ENCODE assay signal across 24 mouse cellular contexts in genomic region chr6:17652132-17652531, GRCm38 (mm10). TPM values are rescaled to one million over a fixed set of nuclear protein-coding genes. Genes with fewer than 3 reads are reported as not detected.
DNase-seq lines count a peak whose midpoint lies in the region; ATAC-seq and TF ChIP-seq lines count a peak whose summit lies in the region.
"Had no signal": no experiment of that assay in that cellular context is flagged by ENCODE, and none has a peak within 500 bp of the region (broad histone marks: within the 10 kb centered on the region; RNA-seq: fewer than 3 reads in every experiment).

No protein-coding gene starts in this region.

- no peak overlapping the region for H3K9ac ChIP-seq in liver, adult 2 months (ENCODE audit: low read depth, low read length)
- no peak overlapping the region for H3K9ac ChIP-seq in intestine, postnatal 0 days (ENCODE audit: low read depth, low read length)
- H3K9ac ChIP-seq: forebrain, embryonic 15.5 days; heart, embryonic 13.5 days; limb, embryonic 15.5 days; neural tube, embryonic 15.5 days had no signal

- H3K79me2 ChIP-seq in liver, adult 2 months (ENCODE audit: control insufficient read depth, insufficient read depth, low read length): no peaks in the 10 kb centered on the region; the same call in 1 of the 2 replicates

- peaks cover 4% of the 10 kb centered on the region for H3K4me1 ChIP-seq in liver, adult 2 months (ENCODE audit: control insufficient read depth, insufficient read depth, low read length)
- H3K4me1 ChIP-seq in intestine, postnatal 0 days (replicated peaks; ENCODE audit: control insufficient read depth, insufficient read depth, low read length): no peaks in the 10 kb centered on the region
- H3K4me1 ChIP-seq: embryonic facial prominence, embryonic 10.5 days; limb, embryonic 15.5 days; midbrain, embryonic 10.5 days; neural tube, embryonic 15.5 days had no signal

- no peak overlapping the region for H3K27ac ChIP-seq in liver, adult 2 months (replicated peaks; ENCODE audit: insufficient read depth, low read depth, low read length)
- no peak overlapping the region for H3K27ac ChIP-seq in intestine, postnatal 0 days (ENCODE audit: low read depth, low read length)
- H3K27ac ChIP-seq: embryonic facial prominence, embryonic 10.5 days; forebrain, embryonic 15.5 days; heart, embryonic 13.5 days; hindbrain, postnatal 0 days; left cerebral cortex, adult 2 months; limb, embryonic 15.5 days; midbrain, embryonic 10.5 days; neural tube, embryonic 15.5 days had no signal

- TF ChIP-seq POLR2A in liver, adult 2 months (IDR thresholded peaks at IDR 0.05; ENCODE audit: extremely low read depth, insufficient read depth, low read length): no peak

- no peak for TF ChIP-seq CTCF in liver, adult 2 months (IDR thresholded peaks at IDR 0.05; ENCODE audit: low read depth, low read length)
- no peak for TF ChIP-seq CTCF in intestine, postnatal 0 days (IDR thresholded peaks at IDR 0.05; ENCODE audit: low read depth)

- ATAC-seq in CD4-positive, CD25-positive, alpha-beta regulatory T cell, adult 4 months: peak; percentile 50
- peak; percentile 77 for ATAC-seq in intestine, postnatal 0 days
- ATAC-seq: forebrain, embryonic 15.5 days; hindbrain, postnatal 0 days; midbrain, embryonic 16.5 days had no signal

- DNase-seq in liver, adult 2 months (ENCODE audit: extremely low read depth, low read depth, low spot score): peak; percentile 76
- DNase-seq in liver: no peak
- DNase-seq in 416B (ENCODE audit: low read depth): peak; percentile 72
- DNase-seq in urinary bladder, adult 18-20 months (ENCODE audit: low spot score in 2 of 2): no peak
- DNase-seq in spleen, adult 18-20 months: no peak
- no peak for DNase-seq in left cerebral cortex, adult 11 months (ENCODE audit: low spot score)
- DNase-seq: adrenal gland, postnatal 14 days; cerebellum, adult 9-11 months; gastrocnemius, postnatal 10 days; heart, adult 18-20 months; heart, postnatal 14 days; layer of hippocampus, adult 9-11 months; left cerebral cortex, postnatal 4 days had no signal

- no peaks in the 10 kb centered on the region for H3K9me3 ChIP-seq in intestine, postnatal 0 days (ENCODE audit: control insufficient read depth)
- H3K9me3 ChIP-seq: embryonic facial prominence, embryonic 10.5 days; forebrain, embryonic 15.5 days; heart, embryonic 13.5 days; limb, embryonic 15.5 days; midbrain, embryonic 10.5 days; neural tube, embryonic 15.5 days had no signal

- H3K27me3 ChIP-seq in liver, adult 2 months (ENCODE audit: control insufficient read depth, insufficient read depth, low read length): no peaks in the 10 kb centered on the region
- H3K27me3 ChIP-seq in intestine, postnatal 0 days (replicated peaks; ENCODE audit: control insufficient read depth, insufficient read depth, low read length): no peaks in the 10 kb centered on the region
- H3K27me3 ChIP-seq: forebrain, embryonic 15.5 days; heart, embryonic 13.5 days; limb, embryonic 15.5 days; neural tube, embryonic 15.5 days had no signal

- H3K4me2 ChIP-seq in intestine, postnatal 0 days (replicated peaks; ENCODE audit: low read depth): 0 out of 2 replicates have a peak overlapping the region, but pooled peaks have one; percentile 6
- H3K4me2 ChIP-seq: forebrain, embryonic 15.5 days; heart, embryonic 13.5 days; limb, embryonic 15.5 days; neural tube, embryonic 15.5 days had no signal

- no peak overlapping the region for H3K4me3 ChIP-seq in liver, adult 2 months (ENCODE audit: insufficient read depth, low read depth, low read length)
- H3K4me3 ChIP-seq in intestine, postnatal 0 days (ENCODE audit: low read depth, low read length): no peak overlapping the region
- H3K4me3 ChIP-seq: embryonic facial prominence, embryonic 10.5 days; forebrain, embryonic 15.5 days; heart, embryonic 13.5 days; left cerebral cortex, adult 2 months; limb, embryonic 15.5 days; midbrain, embryonic 10.5 days; neural tube, embryonic 15.5 days had no signal

- 35% methylated on average over 2 of the region's 2 CpGs for WGBS in liver, adult 2 months
- WGBS in intestine, postnatal 0 days: 50% methylated on average over 2 of the region's 2 CpGs

- H3K36me3 ChIP-seq in liver, adult 2 months (ENCODE audit: control insufficient read depth, insufficient read depth, low read length): peaks cover 31% of the 10 kb centered on the region
- H3K36me3 ChIP-seq in intestine, postnatal 0 days (ENCODE audit: control insufficient read depth, insufficient read depth): peaks cover 32% of the 10 kb centered on the region

RNA-seq across cellular contexts. Expression of gene Capza2, which starts 16.1 kb away (rescaled TPM):
- total RNA-seq in liver, adult 2 months (2014; rRNA removed): 71.2 and 80.9 TPM in 2 replicates
- 7.7 and 9.4 TPM in 2 replicates for polyA plus RNA-seq in liver, adult 2 months (2012; rRNA removed)
- 100 to 1,000 TPM; 291 to 322 TPM for polyA plus RNA-seq in CD4-positive, CD25-positive, alpha-beta regulatory T cell, adult 4 months (2017; shearing (Covaris generic))
- polyA plus RNA-seq in intestine, postnatal 0 days (2015; fragmentation: Nextera tagmentation; extraction: Ambion mirVana): 195 and 197 TPM in 2 replicates

RNA-seq across cellular contexts. Expression of gene St7, which starts 40.6 kb away (rescaled TPM):
- 8.7 and 8.8 TPM in 2 replicates for total RNA-seq in liver, adult 2 months (2014; rRNA removed)
- polyA plus RNA-seq in liver, adult 2 months (2012; rRNA removed): 5.7 and 7.1 TPM in 2 replicates
- polyA plus RNA-seq in CD4-positive, CD25-positive, alpha-beta regulatory T cell, adult 4 months (2017; shearing (Covaris generic)): 1 to 10 TPM; 1.5 to 2.6 TPM
- 11.2 and 12.4 TPM in 2 replicates for polyA plus RNA-seq in intestine, postnatal 0 days (2015; fragmentation: Nextera tagmentation; extraction: Ambion mirVana)

Comparison
In these comparisons a context has a peak if more than half of its experiments do, and no peak if none do; other contexts are left out.
1. DNase-seq: peak in liver, adult 2 months (single experiment) and 416B (single experiment); none in liver (single experiment), urinary bladder, adult 18-20 months (0 of 2), spleen, adult 18-20 months (0 of 2) and left cerebral cortex, adult 11 months (single experiment).
2. RNA of gene Capza2, which starts 16.1 kb away (polyA plus RNA-seq): 291 to 322 TPM in CD4-positive, CD25-positive, alpha-beta regulatory T cell, adult 4 months and 195 to 197 TPM in intestine, postnatal 0 days; 7.7 to 9.4 TPM in liver, adult 2 months; every median in the first group is over 10 times any median in the second.